In the genomic region with DNA sequence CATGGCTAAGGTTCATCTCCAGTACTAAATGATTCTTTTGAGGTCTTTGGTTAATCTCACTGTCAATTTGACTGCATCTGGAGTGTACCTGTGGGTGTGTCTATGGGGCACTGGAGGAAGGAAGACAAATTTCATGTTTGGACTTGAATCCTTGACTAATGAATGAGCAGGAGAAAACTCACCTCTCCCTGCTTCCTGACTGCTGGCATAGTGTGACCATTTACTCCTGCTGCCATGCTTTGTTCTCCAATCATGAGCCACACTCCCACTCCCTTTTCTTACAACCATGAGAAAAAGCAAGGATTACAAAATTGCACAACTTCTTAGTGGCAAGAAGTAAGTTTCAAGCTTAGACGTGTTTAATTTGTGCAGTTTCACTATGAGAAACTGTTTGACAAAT, we compare ENCODE assay signal across 16 mouse cellular contexts.
"Had no signal": no experiment of that assay in that cellular context is flagged by ENCODE, and none has a peak within 500 bp of the region (broad histone marks: within the 10 kb centered on the region; RNA-seq: fewer than 3 reads in every experiment).

No protein-coding gene starts in this region.

- H3K4me3 ChIP-seq: neural tube, embryonic 13.5 days; neural tube, embryonic 15.5 days; stomach, embryonic 15.5 days had no signal

- H3K27me3 ChIP-seq: neural tube, embryonic 13.5 days; neural tube, embryonic 15.5 days; stomach, embryonic 15.5 days had no signal

- H3K4me2 ChIP-seq: neural tube, embryonic 13.5 days; neural tube, embryonic 15.5 days; stomach, embryonic 15.5 days had no signal

- H3K4me1 ChIP-seq: neural tube, embryonic 13.5 days; neural tube, embryonic 15.5 days; stomach, embryonic 15.5 days had no signal

- H3K36me3 ChIP-seq: neural tube, embryonic 13.5 days; neural tube, embryonic 15.5 days; stomach, embryonic 15.5 days had no signal

- DNase-seq: retina, postnatal 1 day; right cerebral cortex, adult 18-20 months; right cerebral cortex, postnatal 14 days; right cerebral cortex, postnatal 25 days; right cerebral cortex, postnatal 4 days; spleen, adult 18-20 months; thymus, adult 18-20 months; thymus, adult 2 months; thymus, postnatal 14 days; thymus, postnatal 25 days; thymus, postnatal 36 days; thymus, postnatal 4 days had no signal

- H3K27ac ChIP-seq: neural tube, embryonic 13.5 days; neural tube, embryonic 15.5 days; stomach, embryonic 15.5 days; stomach, postnatal 0 days had no signal

- H3K9ac ChIP-seq: neural tube, embryonic 13.5 days; neural tube, embryonic 15.5 days; stomach, embryonic 15.5 days had no signal

- H3K9me3 ChIP-seq: neural tube, embryonic 13.5 days; neural tube, embryonic 15.5 days; stomach, embryonic 15.5 days had no signal
